Mouse (Mus musculus) spleen, postnatal 0 days (tissue): Measurements from ENCODE around the gene Pnpo. TPM values are rescaled to one million over a fixed set of nuclear protein-coding genes. Genes with fewer than 3 reads are reported as not detected.

Experiments
- polyA plus RNA-seq: library from polyadenylated mRNA; unstranded; fragments of >200 nt; fragmentation: Nextera tagmentation; extraction: Ambion mirVana; gene quantifications from 2 replicates; pipeline ENCODE4 v1.2.1, GENCODE M21; 2015

Pnpo gene
- polyA plus RNA-seq, result 410 and 492 TPM in 2 replicates

GRCm38 (mm10) chr11:96943746-96944304 lies at the start of gene Pnpo:
Gene Pnpo, minus strand, starts transcription at chr11:96943986.

GRCm38 (mm10) chr11:96982859-96983258 lies 39.1 kb upstream of the Pnpo start, which contains the start of gene Sp2:
Gene Sp2, minus strand, starts transcription at chr11:96982959.

GRCm38 (mm10) chr11:96928088-96928487 lies 15.7 kb downstream of the Pnpo start, which contains the start of gene Prr15l:
Gene Prr15l, plus strand, starts transcription at chr11:96928104.

DNA sequence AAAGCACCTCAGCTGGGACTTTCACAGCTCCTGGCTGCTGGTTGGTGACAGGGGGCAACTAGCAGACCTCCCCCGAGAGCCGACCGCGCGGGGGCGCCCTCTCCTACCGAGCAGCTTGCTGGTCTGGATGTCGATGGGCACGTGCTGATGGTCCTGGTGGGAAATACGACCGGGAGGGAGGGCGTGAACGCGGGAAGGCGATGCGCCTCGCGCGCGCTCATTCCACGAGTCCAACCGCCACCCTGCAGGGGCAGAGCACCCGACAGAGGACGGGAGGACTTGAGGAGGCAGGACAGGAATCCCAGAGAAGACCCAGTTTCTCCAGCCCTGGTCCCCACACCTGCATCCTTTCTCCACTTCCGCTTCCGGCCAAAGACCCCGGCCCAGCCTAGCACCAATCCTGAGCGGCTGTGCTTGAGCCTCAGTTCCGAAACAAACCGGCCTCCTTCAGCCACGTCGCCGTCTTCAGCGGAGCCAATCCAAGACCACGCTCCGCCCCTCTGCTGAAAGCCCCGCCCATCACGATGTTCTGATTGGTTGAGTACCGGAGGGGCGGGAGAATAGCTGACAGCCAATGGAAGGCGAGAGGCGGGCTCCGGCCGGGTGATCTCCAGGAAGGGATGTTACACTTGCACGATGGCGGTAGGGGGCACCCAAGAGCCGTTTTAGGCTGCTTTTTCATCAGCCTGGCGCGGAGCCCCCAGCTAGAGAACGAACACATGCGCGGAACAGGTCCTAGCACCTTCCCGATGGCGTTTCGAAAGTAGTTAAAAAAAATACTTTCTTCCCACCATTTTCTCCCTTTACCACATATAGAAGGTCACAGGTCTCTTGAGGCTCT lies 27.5 kb downstream of the Pnpo start, which contains the start of gene Cdk5rap3:
TSS of gene Cdk5rap3 (minus strand) at position 453 of the 841 bp plus-strand sequence.

Other genes with a start within 250 kb of the Pnpo start
- gene Snx11, start 166.4 kb downstream of the Pnpo start, polyA plus RNA-seq, result 12.6 and 14.4 TPM in 2 replicates
- gene Cbx1, start 154.9 kb downstream of the Pnpo start, polyA plus RNA-seq, result 48.6 and 50.7 TPM in 2 replicates
- 18.3 and 22.8 TPM in 2 replicates for gene Nfe2l1, start 114.0 kb downstream of the Pnpo start, polyA plus RNA-seq
- gene Copz2, start 94.1 kb downstream of the Pnpo start, polyA plus RNA-seq, result 33.8 and 42.6 TPM in 2 replicates
- 44.2 and 45.6 TPM in 2 replicates for gene Cdk5rap3, start 27.5 kb downstream of the Pnpo start, polyA plus RNA-seq
- 3.2 and 4.4 TPM in 2 replicates for gene Prr15l, start 15.9 kb downstream of the Pnpo start, polyA plus RNA-seq
- gene Sp2, start 39.0 kb upstream of the Pnpo start, polyA plus RNA-seq, result 14.4 and 14.5 TPM in 2 replicates
- 0.11 TPM in 1 of 2 replicates, not detected in the other for gene Sp6, start 69.4 kb upstream of the Pnpo start, polyA plus RNA-seq
- 6.8 and 8.7 TPM in 2 replicates for gene Scrn2, start 86.0 kb upstream of the Pnpo start, polyA plus RNA-seq
- gene Lrrc46, start 97.4 kb upstream of the Pnpo start, polyA plus RNA-seq, result 0.41 TPM in 2 replicates
- gene Mrpl10, start 97.6 kb upstream of the Pnpo start, polyA plus RNA-seq, result 41.0 and 45.8 TPM in 2 replicates
- 4.7 and 7.1 TPM in 2 replicates for gene Osbpl7, start 106.6 kb upstream of the Pnpo start, polyA plus RNA-seq
- 0.41 and 0.92 TPM in 2 replicates for gene Tbx21, start 171.3 kb upstream of the Pnpo start, polyA plus RNA-seq
- gene Tbkbp1, start 207.5 kb upstream of the Pnpo start, polyA plus RNA-seq, result 3.0 and 4.4 TPM in 2 replicates
- 27.6 and 28.1 TPM in 2 replicates for gene Kpnb1, start 243.9 kb upstream of the Pnpo start, polyA plus RNA-seq